In genomic region chr2:73606616-73607015, GRCm38 (mm10) we compare ENCODE assay signal across 31 mouse cellular contexts. TPM values are rescaled to one million over a fixed set of nuclear protein-coding genes. Genes with fewer than 3 reads are reported as not detected.
A peak's percentile ranks its signal among the peaks of the same experiment; 100 is the strongest.
DNase-seq lines count a peak whose midpoint lies in the region; ATAC-seq and TF ChIP-seq lines count a peak whose summit lies in the region.
"Had no signal": no experiment of that assay in that cellular context is flagged by ENCODE, and none has a peak within 500 bp of the region (broad histone marks: within the 10 kb centered on the region; RNA-seq: fewer than 3 reads in every experiment).

No protein-coding gene starts in this region.

- no peak for TF ChIP-seq CTCF in layer of hippocampus, adult 2 months (conservative IDR thresholded peaks at IDR 0.05)
- TF ChIP-seq CTCF in cortical plate, adult 2 months (IDR thresholded peaks at IDR 0.05; ENCODE audit: extremely low read depth, insufficient read depth, low read length): no peak

- no peaks in the 10 kb centered on the region for H3K9me3 ChIP-seq in midbrain, embryonic 11.5 days (ENCODE audit: control insufficient read depth, low read length)
- H3K9me3 ChIP-seq in midbrain, embryonic 15.5 days: no peaks in the 10 kb centered on the region
- H3K9me3 ChIP-seq in limb, embryonic 10.5 days (replicated peaks): no peaks in the 10 kb centered on the region
- H3K9me3 ChIP-seq: forebrain, embryonic 10.5 days; G1E; heart, embryonic 10.5 days; heart, embryonic 13.5 days had no signal

- H3K4me3 ChIP-seq in layer of hippocampus, adult 2 months: no peak overlapping the region
- no peak overlapping the region for H3K4me3 ChIP-seq in midbrain, embryonic 11.5 days (ENCODE audit: low read depth, low read length)
- H3K4me3 ChIP-seq in midbrain, embryonic 15.5 days: no peak overlapping the region
- no peak overlapping the region for H3K4me3 ChIP-seq in cortical plate, adult 2 months (ENCODE audit: insufficient read depth, low read length)
- H3K4me3 ChIP-seq in limb, embryonic 10.5 days: no peak overlapping the region
- H3K4me3 ChIP-seq: forebrain, embryonic 10.5 days; gastrocnemius, adult 2 months; heart, embryonic 10.5 days; heart, embryonic 13.5 days had no signal

- no peaks in the 10 kb centered on the region for H3K27me3 ChIP-seq in midbrain, embryonic 11.5 days (ENCODE audit: control insufficient read depth, insufficient read depth, low read length)
- no peaks in the 10 kb centered on the region for H3K27me3 ChIP-seq in midbrain, embryonic 15.5 days (replicated peaks)
- no peaks in the 10 kb centered on the region for H3K27me3 ChIP-seq in limb, embryonic 10.5 days (ENCODE audit: low read depth, poor library complexity, severe bottlenecking)
- H3K27me3 ChIP-seq: CH12.LX; heart, embryonic 13.5 days; Patski had no signal

- no peak for DNase-seq in layer of hippocampus, adult 2 months (ENCODE audit: low spot score in 2 of 2)
- no peak for DNase-seq in layer of hippocampus, postnatal 14 days (ENCODE audit: low spot score in 2 of 2)
- peak; percentile 65 for DNase-seq in midbrain, embryonic 11.5 days (ENCODE audit: low spot score, missing footprints)
- no peak for DNase-seq in limb, embryonic 10.5 days (ENCODE audit: low spot score)
- no peak for DNase-seq in ovary, postnatal 36 days (ENCODE audit: low spot score)
- DNase-seq: adrenal gland, adult 2 months; adrenal gland, postnatal 14 days; B cell, adult 2 months; cerebellum, adult 11 months; cerebellum, adult 2 months; cerebellum, adult 9-11 months; cerebellum, postnatal 25 days; embryo, embryonic 11 days; forebrain, postnatal 0 days; gastrocnemius, adult 2 months; gastrocnemius, postnatal 14 days; heart, adult 18-20 months; heart, postnatal 14 days; heart, postnatal 4 days had no signal

- H3K9ac ChIP-seq in midbrain, embryonic 11.5 days (ENCODE audit: low read length): no peak overlapping the region
- no peak overlapping the region for H3K9ac ChIP-seq in midbrain, embryonic 15.5 days
- H3K9ac ChIP-seq: forebrain, postnatal 0 days; heart, embryonic 13.5 days; hindbrain, embryonic 14.5 days had no signal

- peak overlapping the region; percentile 96 for H3K27ac ChIP-seq in layer of hippocampus, adult 2 months
- no peak overlapping the region for H3K27ac ChIP-seq in midbrain, embryonic 11.5 days (ENCODE audit: low read depth, low read length)
- H3K27ac ChIP-seq in midbrain, embryonic 15.5 days: no peak overlapping the region
- peak overlapping the region; percentile 48 for H3K27ac ChIP-seq in cortical plate, adult 2 months (ENCODE audit: insufficient read depth, low read length)
- H3K27ac ChIP-seq in limb, embryonic 10.5 days: peak overlapping the region; percentile 79
- H3K27ac ChIP-seq: gastrocnemius, adult 2 months; heart, embryonic 13.5 days; hindbrain, embryonic 14.5 days; hindbrain, postnatal 0 days had no signal

- no peak overlapping the region for H3K4me2 ChIP-seq in midbrain, embryonic 11.5 days
- H3K4me2 ChIP-seq in midbrain, embryonic 15.5 days: no peak overlapping the region
- H3K4me2 ChIP-seq: heart, embryonic 13.5 days; hindbrain, embryonic 14.5 days had no signal

- H3K4me1 ChIP-seq in midbrain, embryonic 11.5 days (ENCODE audit: control insufficient read depth, insufficient read depth, low read length): no peaks in the 10 kb centered on the region
- peaks cover 7% of the 10 kb centered on the region; the same call in 1 of the 2 replicates for H3K4me1 ChIP-seq in midbrain, embryonic 15.5 days
- peaks cover 12% of the 10 kb centered on the region for H3K4me1 ChIP-seq in cortical plate, adult 2 months (ENCODE audit: control insufficient read depth, insufficient read depth, low read length)
- H3K4me1 ChIP-seq in limb, embryonic 10.5 days: peaks cover 39% of the 10 kb centered on the region

- no peak for TF ChIP-seq POLR2A in cortical plate, adult 2 months (IDR thresholded peaks at IDR 0.05; ENCODE audit: extremely low read depth, insufficient read depth, low read length)

- whole genome bisulfite sequencing in midbrain, embryonic 11.5 days: 93% methylated on average over 6 of the region's 6 CpGs
- 90% methylated on average over 6 of the region's 6 CpGs for WGBS in midbrain, embryonic 15.5 days
- WGBS in limb, embryonic 10.5 days: 96% methylated on average over 6 of the region's 6 CpGs

- no peaks in the 10 kb centered on the region for H3K36me3 ChIP-seq in midbrain, embryonic 11.5 days (ENCODE audit: control insufficient read depth, insufficient read depth, low read length)
- peaks cover 3% of the 10 kb centered on the region; the same call in 1 of the 2 replicates for H3K36me3 ChIP-seq in midbrain, embryonic 15.5 days (replicated peaks)
- H3K36me3 ChIP-seq in limb, embryonic 10.5 days: peaks cover 16% of the 10 kb centered on the region; the same call in 1 of the 2 replicates
- H3K36me3 ChIP-seq: G1E had no signal

- ATAC-seq in midbrain, embryonic 11.5 days (ENCODE audit: low FRiP score): no peak
- ATAC-seq in midbrain, embryonic 15.5 days (replicated peaks): no peak
- ATAC-seq: forebrain, embryonic 14.5 days; forebrain, postnatal 0 days; hindbrain, postnatal 0 days; Patski had no signal

RNA-seq across cellular contexts. Expression of gene Chrna1, which starts 26.5 kb away (rescaled TPM):
- total RNA-seq in layer of hippocampus, adult 2 months (2021): under 1 TPM; 0.42 to 0.54 TPM
- total RNA-seq in layer of hippocampus, postnatal 14 days (2021): under 1 TPM; 0.16 to 0.33 TPM
- polyA plus RNA-seq in midbrain, embryonic 11.5 days (2014; fragmentation: Nextera tagmentation; extraction: Ambion mirVana): 0.25 TPM in 2 replicates
- 0.18 and 0.24 TPM in 2 replicates for polyA plus RNA-seq in midbrain, embryonic 15.5 days (2015; fragmentation: Nextera tagmentation; extraction: Ambion mirVana)
- 0.13 and 0.23 TPM in 2 replicates for polyA plus RNA-seq in cortical plate, adult 2 months (2012; rRNA removed)
- polyA plus RNA-seq in limb, embryonic 10.5 days (2016; fragmentation: Nextera tagmentation; extraction: Ambion mirVana): 2.3 and 3.9 TPM in 2 replicates
- total RNA-seq: adrenal gland, adult 2 months; adrenal gland, postnatal 14 days; CH12.LX; common myeloid progenitor, adult 5-6 weeks; heart, postnatal 14 days; hindbrain, postnatal 0 days had no signal
- polyA plus RNA-seq: G1E had no signal

Comparison
In these comparisons a context has a peak if more than half of its experiments do, and no peak if none do; other contexts are left out.
1. H3K27ac ChIP-seq: peak in layer of hippocampus, adult 2 months (single experiment), cortical plate, adult 2 months (single experiment) and limb, embryonic 10.5 days (single experiment); none in midbrain, embryonic 11.5 days (single experiment) and midbrain, embryonic 15.5 days (single experiment).